Mouse (Mus musculus) C2C12 (cell line): ENCODE data around the gene Zfp92.

Source experiments
- CEBPB ChIP-seq: IDR thresholded peaks from one replicate; pipeline ENCODE4 v1.6.1; 2011; ENCODE audit warnings: low read depth, mild to moderate bottlenecking, control low read depth, moderate library complexity
- CTCF ChIP-seq: IDR thresholded peaks from one replicate; pipeline ENCODE4 v1.5.1; 2011; ENCODE audit not compliant: control insufficient read depth, insufficient read depth, insufficient read length
- MAX ChIP-seq: IDR thresholded peaks from one replicate; pipeline ENCODE4 v1.6.1; 2011; ENCODE audit warnings: mild to moderate bottlenecking, control low read depth
- MYOD1 ChIP-seq: IDR thresholded peaks from one replicate; pipeline ENCODE4 v1.6.1; 2011; ENCODE audit warnings: low read depth; ENCODE audit not compliant: control insufficient read depth, insufficient read length
- MYOG ChIP-seq: IDR thresholded peaks from one replicate; pipeline ENCODE4 v1.6.1; 2011; ENCODE audit not compliant: control insufficient read depth, insufficient read length; ENCODE audit errors: extremely low read depth
- USF1 ChIP-seq: IDR thresholded peaks from one replicate; pipeline ENCODE4 v1.6.1; 2011; ENCODE audit warnings: low read depth, mild to moderate bottlenecking, control low read depth, moderate library complexity

GRCm38 (mm10) chrX:73451949-73452348, 41.1 kb downstream of the Zfp92 start:
- no peak for TF ChIP-seq MYOG
- TF ChIP-seq USF1, result no peak
- peak; percentile 31 for TF ChIP-seq CTCF
- no peak for TF ChIP-seq MAX
- TF ChIP-seq CEBPB, result no peak
- TF ChIP-seq MYOD1, result no peak
